Mouse (Mus musculus): Measurements from ENCODE around the gene Olfr380. TPM values are rescaled to one million over a fixed set of nuclear protein-coding genes. Genes with fewer than 3 reads are reported as not detected.

Olfr380 gene
- not detected in 2 replicates for polyA plus RNA-seq (2012; rRNA removed)

- Histone ChIP-seq H3K4me3 (replicated peaks; ENCODE audit: insufficient read depth, low read depth, low read length) (no peak within 1 kb of the TSS), H3K4me1 (ENCODE audit: control insufficient read depth, insufficient read depth, low read length) (no peaks in the 10 kb centered on the region), H3K27ac (ENCODE audit: insufficient read depth, low read length) (no peak within 1 kb of the TSS), H3K27me3 (ENCODE audit: control insufficient read depth, insufficient read depth, low read length) (no peaks in the 10 kb centered on the region)
- 92% methylated on average over 1 of the region's 1 CpGs for WGBS
- DNase-seq, result no peak
- no peak for TF ChIP-seq POLR2A (IDR thresholded peaks at IDR 0.05; ENCODE audit: borderline replicate concordance, insufficient read depth, low read length)
- TF ChIP-seq CTCF (IDR thresholded peaks at IDR 0.05; ENCODE audit: borderline replicate concordance, insufficient read depth, low read depth, low read length), result no peak
These were observed at the start of gene Olfr380 for GRCm38 (mm10) chr11:73457408-73457807. Gene Olfr380 (minus strand): TSS chr11:73457508.

- Histone ChIP-seq H3K27me3 (ENCODE audit: control insufficient read depth, insufficient read depth, low read length) (no peaks in the 10 kb centered on the region), H3K4me1 (ENCODE audit: control insufficient read depth, insufficient read depth, low read length) (no peaks in the 10 kb centered on the region), H3K4me3 (replicated peaks; ENCODE audit: insufficient read depth, low read depth, low read length) (no peak within 1 kb of the TSS), H3K27ac (ENCODE audit: insufficient read depth, low read length) (no peak within 1 kb of the TSS)
- no peak for DNase-seq
- no peak for TF ChIP-seq POLR2A (IDR thresholded peaks at IDR 0.05; ENCODE audit: borderline replicate concordance, insufficient read depth, low read length)
- TF ChIP-seq CTCF (IDR thresholded peaks at IDR 0.05; ENCODE audit: borderline replicate concordance, insufficient read depth, low read depth, low read length), result no peak
These were observed 34.2 kb upstream of the Olfr380 start, which contains the start of gene Olfr381 for GRCm38 (mm10) chr11:73491503-73491902. Gene Olfr381 (minus strand): TSS chr11:73491603.

GRCm38 (mm10) chr11:73428377-73428776, 28.9 kb downstream of the Olfr380 start, which contains the start of gene Olfr378:
Gene Olfr378 (minus strand): TSS chr11:73428477.
- no peak for TF ChIP-seq CTCF (IDR thresholded peaks at IDR 0.05; ENCODE audit: borderline replicate concordance, insufficient read depth, low read depth, low read length)
- TF ChIP-seq POLR2A (IDR thresholded peaks at IDR 0.05; ENCODE audit: borderline replicate concordance, insufficient read depth, low read length), result no peak
- Histone ChIP-seq H3K27ac (ENCODE audit: insufficient read depth, low read length) (no peak within 1 kb of the TSS), H3K4me1 (ENCODE audit: control insufficient read depth, insufficient read depth, low read length) (no peaks in the 10 kb centered on the region), H3K4me3 (replicated peaks; ENCODE audit: insufficient read depth, low read depth, low read length) (no peak within 1 kb of the TSS), H3K27me3 (ENCODE audit: control insufficient read depth, insufficient read depth, low read length) (no peaks in the 10 kb centered on the region)
- DNase-seq, result no peak
- 96% methylated on average over 1 of the region's 1 CpGs for WGBS

Other genes starting within 250 kb of the Olfr380 start
- 0.16 and 0.33 TPM in 2 replicates for gene Trpv1, start 223.2 kb downstream of the Olfr380 start, polyA plus RNA-seq (2012; rRNA removed)
- gene Trpv3, start 190.1 kb downstream of the Olfr380 start, polyA plus RNA-seq (2012; rRNA removed), result 0.19 and 0.46 TPM in 2 replicates
- gene Aspa, start 127.9 kb downstream of the Olfr380 start, polyA plus RNA-seq (2012; rRNA removed), result 44.8 and 57.9 TPM in 2 replicates
- not detected in 2 replicates for gene Gm49340, start 127.8 kb downstream of the Olfr380 start, polyA plus RNA-seq (2012; rRNA removed)
- 0.08 and 0.22 TPM in 2 replicates for gene Spata22, start 127.8 kb downstream of the Olfr380 start, polyA plus RNA-seq (2012; rRNA removed)
- not detected in 2 replicates for gene Olfr20, start 106.7 kb downstream of the Olfr380 start, polyA plus RNA-seq (2012; rRNA removed)
- not detected in 2 replicates for gene Olfr376, start 86.3 kb downstream of the Olfr380 start, polyA plus RNA-seq (2012; rRNA removed)
- not detected in 2 replicates for gene Olfr1, start 57.9 kb downstream of the Olfr380 start, polyA plus RNA-seq (2012; rRNA removed)
- not detected in 2 replicates for gene Olfr378, start 29.0 kb downstream of the Olfr380 start, polyA plus RNA-seq (2012; rRNA removed)
- gene Olfr381, start 34.1 kb upstream of the Olfr380 start, polyA plus RNA-seq (2012; rRNA removed), result not detected in 2 replicates
- gene Olfr382, start 59.7 kb upstream of the Olfr380 start, polyA plus RNA-seq (2012; rRNA removed), result not detected in 2 replicates
- not detected in 2 replicates for gene Olfr385, start 135.5 kb upstream of the Olfr380 start, polyA plus RNA-seq (2012; rRNA removed)
- gene Olfr384, start 141.1 kb upstream of the Olfr380 start, polyA plus RNA-seq (2012; rRNA removed), result not detected in 2 replicates
- gene Zfp735, start 231.3 kb upstream of the Olfr380 start, polyA plus RNA-seq (2012; rRNA removed), result not detected in 2 replicates

Data from cerebellum, adult 2 months (tissue).